Mouse (Mus musculus): Measurements from ENCODE around the gene Gm11020. TPM values are rescaled to one million over a fixed set of nuclear protein-coding genes. Genes with fewer than 3 reads are reported as not detected.
"Not testable (repeated sequence)": the region's sequence is repeated elsewhere in the genome, so short reads cannot be mapped to it uniquely, and the experiment has no call there.

Gm11020 gene
- polyA plus RNA-seq (2014; fragmentation: Nextera tagmentation; extraction: Ambion mirVana), result not detected in 2 replicates

- DNase-seq (ENCODE audit: low spot score, missing footprints); ATAC-seq (ENCODE audit: low FRiP score); H3K36me3 ChIP-seq (ENCODE audit: control insufficient read depth, insufficient read depth, low read length); H3K27ac ChIP-seq (ENCODE audit: low read depth, low read length); H3K4me1 ChIP-seq (ENCODE audit: control insufficient read depth, insufficient read depth, low read length); H3K4me2 ChIP-seq; H3K9me3 ChIP-seq (ENCODE audit: control insufficient read depth, low read length); H3K27me3 ChIP-seq (ENCODE audit: control insufficient read depth, insufficient read depth, low read length); H3K4me3 ChIP-seq (ENCODE audit: low read depth, low read length); H3K9ac ChIP-seq (ENCODE audit: low read length): not testable (repeated sequence)
- WGBS, result 87% methylated on average over 9 of the region's 11 CpGs
These were observed at the start of gene Gm11020 for GRCm38 (mm10) chr8:104321267-104321666. Gene Gm11020 (plus strand): TSS chr8:104321567.

- ATAC-seq (ENCODE audit: low FRiP score); DNase-seq (ENCODE audit: low spot score, missing footprints); H3K27me3 ChIP-seq (ENCODE audit: control insufficient read depth, insufficient read depth, low read length); H3K9ac ChIP-seq (ENCODE audit: low read length); H3K4me1 ChIP-seq (ENCODE audit: control insufficient read depth, insufficient read depth, low read length); H3K36me3 ChIP-seq (ENCODE audit: control insufficient read depth, insufficient read depth, low read length); H3K4me2 ChIP-seq; H3K27ac ChIP-seq (ENCODE audit: low read depth, low read length); H3K9me3 ChIP-seq (ENCODE audit: control insufficient read depth, low read length); H3K4me3 ChIP-seq (ENCODE audit: low read depth, low read length): not testable (repeated sequence)
- 92% methylated on average over 12 of the region's 12 CpGs for WGBS
These were observed 28.3 kb upstream of the Gm11020 start, which contains the start of gene Cmtm2a for GRCm38 (mm10) chr8:104293081-104293480. Gene Cmtm2a (minus strand): TSS chr8:104293181.

- no peak for ATAC-seq (ENCODE audit: low FRiP score)
- H3K4me2 ChIP-seq, result no peak overlapping the region
- no peaks in the 10 kb centered on the region for H3K27me3 ChIP-seq (ENCODE audit: control insufficient read depth, insufficient read depth, low read length)
- no peak overlapping the region for H3K9ac ChIP-seq (ENCODE audit: low read length)
- DNase-seq (ENCODE audit: low spot score, missing footprints), result no peak
- no peaks in the 10 kb centered on the region; the same call in 1 of the 2 replicates for H3K4me1 ChIP-seq (ENCODE audit: control insufficient read depth, insufficient read depth, low read length)
- H3K36me3 ChIP-seq (ENCODE audit: control insufficient read depth, insufficient read depth, low read length), result no peaks in the 10 kb centered on the region
- no peak overlapping the region for H3K4me3 ChIP-seq (ENCODE audit: low read depth, low read length)
- 97% methylated on average over 1 of the region's 1 CpGs for WGBS
- H3K9me3 ChIP-seq (ENCODE audit: control insufficient read depth, low read length), result no peaks in the 10 kb centered on the region
- no peak overlapping the region for H3K27ac ChIP-seq (ENCODE audit: low read depth, low read length)
These were observed 27.0 kb upstream of the Gm11020 start for GRCm38 (mm10) chr8:104294396-104294795.

- H3K9me3 ChIP-seq (ENCODE audit: control insufficient read depth, low read length); H3K36me3 ChIP-seq (ENCODE audit: control insufficient read depth, insufficient read depth, low read length); H3K27me3 ChIP-seq (ENCODE audit: control insufficient read depth, insufficient read depth, low read length); H3K27ac ChIP-seq (ENCODE audit: low read depth, low read length); H3K9ac ChIP-seq (ENCODE audit: low read length); H3K4me3 ChIP-seq (ENCODE audit: low read depth, low read length); H3K4me1 ChIP-seq (ENCODE audit: control insufficient read depth, insufficient read depth, low read length); H3K4me2 ChIP-seq: not testable (repeated sequence)
- DNase-seq (ENCODE audit: low spot score, missing footprints), result peak; percentile 85
- ATAC-seq (ENCODE audit: low FRiP score), result peak; percentile 91
- 9% methylated on average over 3 of the region's 3 CpGs for WGBS
These were observed 19.8 kb upstream of the Gm11020 start for GRCm38 (mm10) chr8:104301577-104301976.

- H3K27me3 ChIP-seq (ENCODE audit: control insufficient read depth, insufficient read depth, low read length); H3K4me3 ChIP-seq (ENCODE audit: low read depth, low read length); H3K9ac ChIP-seq (ENCODE audit: low read length); H3K4me2 ChIP-seq; DNase-seq (ENCODE audit: low spot score, missing footprints); ATAC-seq (ENCODE audit: low FRiP score); H3K36me3 ChIP-seq (ENCODE audit: control insufficient read depth, insufficient read depth, low read length); H3K9me3 ChIP-seq (ENCODE audit: control insufficient read depth, low read length); H3K27ac ChIP-seq (ENCODE audit: low read depth, low read length); H3K4me1 ChIP-seq (ENCODE audit: control insufficient read depth, insufficient read depth, low read length): not testable (repeated sequence)
- WGBS, result 89% methylated on average over 4 of the region's 4 CpGs
These were observed 18.8 kb upstream of the Gm11020 start for GRCm38 (mm10) chr8:104302536-104302935.

GRCm38 (mm10) chr8:104304962-104305361, 16.4 kb upstream of the Gm11020 start:
- no peak overlapping the region for H3K4me3 ChIP-seq (ENCODE audit: low read depth, low read length)
- peaks cover 6% of the 10 kb centered on the region for H3K4me1 ChIP-seq (ENCODE audit: control insufficient read depth, insufficient read depth, low read length)
- no peak for DNase-seq (ENCODE audit: low spot score, missing footprints)
- no peak overlapping the region for H3K4me2 ChIP-seq
- no peak for ATAC-seq (ENCODE audit: low FRiP score)
- H3K36me3 ChIP-seq (ENCODE audit: control insufficient read depth, insufficient read depth, low read length), result no peaks in the 10 kb centered on the region
- H3K27ac ChIP-seq (ENCODE audit: low read depth, low read length), result no peak overlapping the region
- no peaks in the 10 kb centered on the region for H3K9me3 ChIP-seq (ENCODE audit: control insufficient read depth, low read length)
- H3K9ac ChIP-seq (ENCODE audit: low read length), result no peak overlapping the region
- WGBS, result 87% methylated on average over 11 of the region's 11 CpGs
- H3K27me3 ChIP-seq (ENCODE audit: control insufficient read depth, insufficient read depth, low read length), result no peaks in the 10 kb centered on the region

GRCm38 (mm10) chr8:104308341-104308740, 13.0 kb upstream of the Gm11020 start:
- H3K9me3 ChIP-seq (ENCODE audit: control insufficient read depth, low read length); H3K27ac ChIP-seq (ENCODE audit: low read depth, low read length); ATAC-seq (ENCODE audit: low FRiP score); H3K27me3 ChIP-seq (ENCODE audit: control insufficient read depth, insufficient read depth, low read length); DNase-seq (ENCODE audit: low spot score, missing footprints); H3K4me2 ChIP-seq; H3K36me3 ChIP-seq (ENCODE audit: control insufficient read depth, insufficient read depth, low read length); H3K4me1 ChIP-seq (ENCODE audit: control insufficient read depth, insufficient read depth, low read length); H3K4me3 ChIP-seq (ENCODE audit: low read depth, low read length); H3K9ac ChIP-seq (ENCODE audit: low read length): not testable (repeated sequence)
- 73% methylated on average over 6 of the region's 6 CpGs for WGBS

- not testable (repeated sequence) for DNase-seq (ENCODE audit: low spot score, missing footprints); ATAC-seq (ENCODE audit: low FRiP score); H3K4me2 ChIP-seq; H3K27ac ChIP-seq (ENCODE audit: low read depth, low read length); H3K27me3 ChIP-seq (ENCODE audit: control insufficient read depth, insufficient read depth, low read length); H3K9me3 ChIP-seq (ENCODE audit: control insufficient read depth, low read length); H3K4me3 ChIP-seq (ENCODE audit: low read depth, low read length); H3K9ac ChIP-seq (ENCODE audit: low read length); H3K36me3 ChIP-seq (ENCODE audit: control insufficient read depth, insufficient read depth, low read length); H3K4me1 ChIP-seq (ENCODE audit: control insufficient read depth, insufficient read depth, low read length)
- WGBS, result 89% methylated on average over 36 of the region's 36 CpGs
These were observed 11.8 kb upstream of the Gm11020 start, which contains the start of the genes Gm45711 and Cmtm1 for GRCm38 (mm10) chr8:104309441-104310155. Gene Gm45711 (minus strand): TSS chr8:104310081. Gene Cmtm1 (minus strand): TSS chr8:104310145.

- not testable (repeated sequence) for H3K4me1 ChIP-seq (ENCODE audit: control insufficient read depth, insufficient read depth, low read length); H3K27me3 ChIP-seq (ENCODE audit: control insufficient read depth, insufficient read depth, low read length); H3K36me3 ChIP-seq (ENCODE audit: control insufficient read depth, insufficient read depth, low read length); ATAC-seq (ENCODE audit: low FRiP score); H3K9me3 ChIP-seq (ENCODE audit: control insufficient read depth, low read length); H3K9ac ChIP-seq (ENCODE audit: low read length); H3K4me3 ChIP-seq (ENCODE audit: low read depth, low read length); H3K4me2 ChIP-seq; H3K27ac ChIP-seq (ENCODE audit: low read depth, low read length); DNase-seq (ENCODE audit: low spot score, missing footprints)
- 80% methylated on average over 3 of the region's 3 CpGs for WGBS
These were observed 9.3 kb upstream of the Gm11020 start for GRCm38 (mm10) chr8:104312023-104312422.
